Mouse (Mus musculus) hindlimb bud, embryonic 11.5 days (tissue): ENCODE data around the gene Ino80.
"Not testable (repeated sequence)": the region's sequence is repeated elsewhere in the genome, so short reads cannot be mapped to it uniquely, and the experiment has no call there.

Experiments
- DNase-seq: peaks from one replicate; pipeline ENCODE4 v3.0.0-alpha.2; 2012; ENCODE audit warnings: low read depth, low spot score; ENCODE audit errors: extremely low spot score

Gene Ino80

GRCm38 (mm10) chr2:119477571-119478396, at the start of gene Ino80:
Gene Ino80 (minus strand): TSS chr2:119477687.
- DNase-seq = peak; percentile 99

GRCm38 (mm10) chr2:119525422-119525821, 47.9 kb upstream of the Ino80 start:
- no peak for DNase-seq

- no peak for DNase-seq
Measured at GRCm38 (mm10) chr2:119523836-119524235, 46.3 kb upstream of the Ino80 start.

GRCm38 (mm10) chr2:119520550-119520949, 43.1 kb upstream of the Ino80 start:
- DNase-seq = no peak

GRCm38 (mm10) chr2:119516811-119517210, 39.3 kb upstream of the Ino80 start:
- no peak for DNase-seq

- no peak for DNase-seq
Measured at GRCm38 (mm10) chr2:119514026-119514522, 36.6 kb upstream of the Ino80 start.

- DNase-seq = no peak
Measured at GRCm38 (mm10) chr2:119512292-119512691, 34.8 kb upstream of the Ino80 start.

- no peak for DNase-seq
Measured at GRCm38 (mm10) chr2:119510856-119511255, 33.4 kb upstream of the Ino80 start.

- not testable (repeated sequence) for DNase-seq
Measured at GRCm38 (mm10) chr2:119508518-119508917, 31.0 kb upstream of the Ino80 start.

GRCm38 (mm10) chr2:119507108-119507507, 29.6 kb upstream of the Ino80 start:
- no peak for DNase-seq

GRCm38 (mm10) chr2:119500965-119501652, 23.6 kb upstream of the Ino80 start:
- no peak for DNase-seq

- no peak for DNase-seq
Measured at GRCm38 (mm10) chr2:119498859-119499258, 21.4 kb upstream of the Ino80 start.

- DNase-seq = no peak
Measured at GRCm38 (mm10) chr2:119496082-119496481, 18.6 kb upstream of the Ino80 start.

- DNase-seq = no peak
Measured at GRCm38 (mm10) chr2:119491953-119492352, 14.5 kb upstream of the Ino80 start.

- no peak for DNase-seq
Measured at GRCm38 (mm10) chr2:119486488-119486887, 9.0 kb upstream of the Ino80 start.

- DNase-seq = no peak
Measured at GRCm38 (mm10) chr2:119482307-119482706, 4.8 kb upstream of the Ino80 start.

GRCm38 (mm10) chr2:119478397-119478749, 886 bp upstream of the Ino80 start:
- DNase-seq = no peak

- peak; percentile 12 for DNase-seq
Measured at GRCm38 (mm10) chr2:119476621-119477391, 681 bp downstream of the Ino80 start.

- no peak for DNase-seq
Measured at GRCm38 (mm10) chr2:119476166-119476565, 1.3 kb downstream of the Ino80 start.

GRCm38 (mm10) chr2:119463945-119464344, 13.5 kb downstream of the Ino80 start:
- no peak for DNase-seq

GRCm38 (mm10) chr2:119463114-119463775, 14.2 kb downstream of the Ino80 start:
- DNase-seq = no peak
